Mouse (Mus musculus) myocyte (in vitro differentiated cells): ENCODE measurements around the gene Lama2.

ENCODE experiments used
- CEBPB ChIP-seq: IDR thresholded peaks from 2 replicates; pipeline ENCODE4 v1.6.1; 2011; ENCODE audit warnings: mild to moderate bottlenecking, moderate library complexity; ENCODE audit not compliant: poor library complexity, insufficient read depth, severe bottlenecking
- E2F4 ChIP-seq: IDR thresholded peaks from one replicate; pipeline ENCODE4 v1.6.1; 2011; ENCODE audit warnings: mild to moderate bottlenecking, control low read depth, moderate library complexity; ENCODE audit not compliant: insufficient read depth
- MAX ChIP-seq: IDR thresholded peaks from one replicate; pipeline ENCODE4 v1.6.1; 2011; ENCODE audit warnings: low read depth, mild to moderate bottlenecking, control low read depth
- POLR2A ChIP-seq: IDR thresholded peaks from one replicate; pipeline ENCODE4 v1.6.1; 2011; ENCODE audit warnings: low read depth, mild to moderate bottlenecking, control low read depth, moderate library complexity; ENCODE audit not compliant: insufficient read length
- TCF12 ChIP-seq: IDR thresholded peaks from one replicate; pipeline ENCODE4 v1.6.1; 2011; ENCODE audit warnings: mild to moderate bottlenecking, control low read depth; ENCODE audit not compliant: poor library complexity, insufficient read depth, severe bottlenecking
- USF1 ChIP-seq: IDR thresholded peaks from one replicate; pipeline ENCODE4 v1.6.1; 2011; ENCODE audit warnings: low read depth, mild to moderate bottlenecking, control low read depth, moderate library complexity

DNA sequence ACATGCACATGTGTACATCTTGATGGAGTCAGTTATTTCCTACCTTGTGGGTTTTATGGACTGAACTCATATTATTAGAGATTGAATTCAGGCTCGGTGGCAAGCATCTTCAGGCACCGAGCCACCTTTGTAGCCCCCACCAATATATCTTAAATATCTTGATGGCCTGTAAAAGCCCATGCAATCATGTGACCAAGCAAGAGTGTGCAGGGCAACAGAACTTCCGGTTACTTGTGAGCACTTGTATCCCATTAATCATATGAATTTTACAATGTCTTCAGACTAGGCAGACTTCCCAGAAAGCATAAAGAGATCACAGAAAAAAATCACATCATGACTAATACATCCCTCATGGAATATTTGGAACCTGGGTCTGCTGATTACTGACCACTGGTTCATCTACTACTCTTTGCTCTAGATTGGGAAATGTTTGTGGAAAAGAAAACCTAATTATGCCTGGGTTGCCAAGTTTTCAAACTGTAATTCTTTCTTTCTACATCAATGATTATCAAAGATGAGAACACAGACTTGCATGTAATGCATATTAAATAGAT is 517.7 kb downstream of the Lama2 start:
- peak; percentile 72 for TF ChIP-seq CEBPB
- no peak for TF ChIP-seq POLR2A
- TF ChIP-seq USF1 = peak; percentile 91
- TF ChIP-seq MAX = no peak
- TF ChIP-seq E2F4 = no peak
- no peak for TF ChIP-seq TCF12
